In the genomic region with DNA sequence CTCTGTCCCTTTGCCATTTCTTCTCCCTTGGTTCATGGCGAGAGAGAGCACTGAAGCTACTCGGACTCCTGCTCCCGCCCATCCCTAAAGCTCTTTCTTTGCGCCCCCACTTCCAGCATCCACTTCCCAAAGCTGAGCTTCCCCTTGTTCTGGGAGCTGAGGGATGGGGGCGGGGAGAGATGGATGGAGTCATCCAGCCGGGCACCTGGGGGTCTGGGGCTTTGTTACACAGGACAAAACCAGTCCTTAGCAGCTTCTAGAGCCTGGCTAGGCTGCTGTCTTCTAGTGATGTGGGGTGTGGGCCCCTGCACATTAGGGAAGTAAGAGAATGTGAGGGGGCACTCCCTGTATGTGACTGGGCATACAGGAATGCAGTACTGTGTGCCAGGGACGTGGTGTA, we compare ENCODE assay signal across 8 mouse cellular contexts. TPM values are rescaled to one million over a fixed set of nuclear protein-coding genes. Genes with fewer than 3 reads are reported as not detected.
A peak's percentile ranks its signal among the peaks of the same experiment; 100 is the strongest.
DNase-seq lines count a peak whose midpoint lies in the region; ATAC-seq lines count a peak whose summit lies in the region.

No protein-coding gene starts in this region.

- no peaks in the 10 kb centered on the region for H3K36me3 ChIP-seq in neural tube, embryonic 11.5 days (ENCODE audit: control insufficient read depth, insufficient read depth, low read length)
- H3K36me3 ChIP-seq in neural tube, embryonic 15.5 days: no peaks in the 10 kb centered on the region

- no peaks in the 10 kb centered on the region for H3K9me3 ChIP-seq in neural tube, embryonic 11.5 days (ENCODE audit: control insufficient read depth, low read length)
- H3K9me3 ChIP-seq in neural tube, embryonic 15.5 days (replicated peaks): no peaks in the 10 kb centered on the region

- H3K9ac ChIP-seq in neural tube, embryonic 11.5 days (ENCODE audit: low read length): peak overlapping the region; percentile 67
- H3K9ac ChIP-seq in neural tube, embryonic 15.5 days (replicated peaks): peak overlapping the region; percentile 54

- no peak for DNase-seq in cerebellum, adult 8-10 months
- DNase-seq in neural tube, embryonic 11.5 days (ENCODE audit: low spot score): peak; percentile 62
- no peak for DNase-seq in neural tube, embryonic 10.5 days (ENCODE audit: extremely low spot score, low spot score)
- DNase-seq in layer of hippocampus, adult 8-10 months (ENCODE audit: low spot score in 2 of 2): peak; percentile 8 to 10
- no peak for DNase-seq in thymus, postnatal 14 days

- H3K27ac ChIP-seq in neural tube, embryonic 11.5 days (ENCODE audit: low read depth, low read length): 0 out of 2 replicates have a peak overlapping the region, but pooled peaks have one; percentile 34
- peak overlapping the region; percentile 89 for H3K27ac ChIP-seq in neural tube, embryonic 15.5 days (replicated peaks)

- ATAC-seq in cerebellum, adult (ENCODE audit: insufficient number of reproducible peaks, low FRiP score, low TSS enrichment): peak; percentile 40; the same call in 1 of the 2 replicates
- ATAC-seq in neural tube, embryonic 11.5 days (ENCODE audit: insufficient read depth, low FRiP score, low TSS enrichment): peak; percentile 69
- ATAC-seq in neural tube, embryonic 15.5 days (ENCODE audit: low FRiP score): peak; percentile 86
- no peak for ATAC-seq in inflammation-experienced regulatory T-cells, adult 6 months

- peak overlapping the region; percentile 46 for H3K4me2 ChIP-seq in neural tube, embryonic 11.5 days (ENCODE audit: low read depth)
- H3K4me2 ChIP-seq in neural tube, embryonic 15.5 days: peak overlapping the region; percentile 54

- H3K27me3 ChIP-seq in neural tube, embryonic 11.5 days (ENCODE audit: control insufficient read depth, insufficient read depth, low read length): 0 out of 2 replicates have a peak, but pooled peaks cover 5% of the 10 kb centered on the region
- H3K27me3 ChIP-seq in neural tube, embryonic 15.5 days (replicated peaks): no peaks in the 10 kb centered on the region

- no peaks in the 10 kb centered on the region for H3K4me1 ChIP-seq in neural tube, embryonic 11.5 days (ENCODE audit: control insufficient read depth, insufficient read depth, low read length)
- H3K4me1 ChIP-seq in neural tube, embryonic 15.5 days: no peaks in the 10 kb centered on the region

- peak overlapping the region; percentile 37 for H3K4me3 ChIP-seq in neural tube, embryonic 11.5 days (ENCODE audit: low read depth, low read length)
- H3K4me3 ChIP-seq in neural tube, embryonic 15.5 days (replicated peaks): peak overlapping the region; percentile 48

- 7% methylated on average over 7 of the region's 7 CpGs for WGBS in neural tube, embryonic 11.5 days
- WGBS in neural tube, embryonic 15.5 days: 5% methylated on average over 6 of the region's 7 CpGs

RNA-seq across cellular contexts. Expression of a gene that starts 0.5 kb away (rescaled TPM):
- 41.0 and 41.7 TPM in 2 replicates for polyA plus RNA-seq in neural tube, embryonic 11.5 days (2014; fragmentation: Nextera tagmentation; extraction: Ambion mirVana)
- total RNA-seq in layer of hippocampus, adult 8-10 months (2022): 100 to 1,000 TPM; 110 to 146 (median 131) TPM
- 222 and 249 TPM in 2 replicates for polyA plus RNA-seq in neural tube, embryonic 15.5 days (2015; fragmentation: Nextera tagmentation; extraction: Ambion mirVana)
- under 1 TPM in 1 of 3 experiments, not detected in 2; 0.09 TPM for polyA plus RNA-seq in inflammation-experienced regulatory T-cells, adult 6 months (2017; shearing (Covaris generic))

Comparison
In these comparisons a context has a peak if more than half of its experiments do, and no peak if none do; other contexts are left out.
1. DNase-seq: peak in neural tube, embryonic 11.5 days (single experiment) and layer of hippocampus, adult 8-10 months (2 of 2); none in cerebellum, adult 8-10 months (single experiment), neural tube, embryonic 10.5 days (single experiment) and thymus, postnatal 14 days (single experiment).
2. RNA of a gene that starts 0.5 kb away (polyA plus RNA-seq): 222 to 249 TPM in neural tube, embryonic 15.5 days and 41.0 to 41.7 TPM in neural tube, embryonic 11.5 days; 0.09 TPM in inflammation-experienced regulatory T-cells, adult 6 months; every median in the first group is over 10 times any median in the second.